Mouse (Mus musculus): ENCODE results near the gene Dnajc8. TPM values are rescaled to one million over a fixed set of nuclear protein-coding genes. Genes with fewer than 3 reads are reported as not detected.

Gene Dnajc8
- polyA plus RNA-seq (2021; fragmentation: Nextera tagmentation): 105 and 106 TPM in 2 replicates
- long read RNA-seq, experiment 1, transcript Dnajc8-202 (9 exons, 1,401 nt): major isoform, 282 of 333 reads
- long read RNA-seq, experiment 1, partial matches to known transcripts: 7 of 333 reads
- long read RNA-seq, experiment 1, other reads (novel, unspliced or antisense): 39 of 333 reads
- long read RNA-seq, experiment 2, transcript Dnajc8-202 (9 exons, 1,401 nt): major isoform, 45 of 161 reads
- long read RNA-seq, experiment 2, partial matches to known transcripts: 110 of 161 reads
- long read RNA-seq, experiment 2, other reads (novel, unspliced or antisense): 4 of 161 reads

GRCm38 (mm10) chr4:132535406-132536121 is at the start of gene Dnajc8:
Dnajc8 (plus strand) TSS chr4:132535550.

GRCm38 (mm10) chr4:132510352-132510798 is 25.0 kb upstream of the Dnajc8 start, which contains the start of gene Sesn2:
Sesn2 (minus strand) TSS chr4:132510501.

GRCm38 (mm10) chr4:132532981-132533916 is 2.1 kb upstream of the Dnajc8 start, which contains the start of gene Atpif1:
Atpif1 (minus strand) TSS chr4:132533659.

GRCm38 (mm10) chr4:132563965-132564364 is 28.6 kb downstream of the Dnajc8 start, which contains the start of gene Ptafr:
Ptafr (plus strand) TSS chr4:132564067.

Other genes with a start within 250 kb of the Dnajc8 start
- gene Rab42, start 232.2 kb upstream of the Dnajc8 start, polyA plus RNA-seq (2021; fragmentation: Nextera tagmentation): 7.7 and 7.9 TPM in 2 replicates
- gene Trnau1ap, start 206.0 kb upstream of the Dnajc8 start, polyA plus RNA-seq (2021; fragmentation: Nextera tagmentation): 47.1 and 59.3 TPM in 2 replicates
- gene Rcc1, start 181.9 kb upstream of the Dnajc8 start, polyA plus RNA-seq (2021; fragmentation: Nextera tagmentation): 6.4 and 7.5 TPM in 2 replicates
- 1.5 and 3.7 TPM in 2 replicates for gene Phactr4, start 113.1 kb upstream of the Dnajc8 start, polyA plus RNA-seq (2021; fragmentation: Nextera tagmentation)
- gene Med18, start 71.6 kb upstream of the Dnajc8 start, polyA plus RNA-seq (2021; fragmentation: Nextera tagmentation): 4.9 and 6.2 TPM in 2 replicates
- gene Sesn2, start 25.0 kb upstream of the Dnajc8 start, polyA plus RNA-seq (2021; fragmentation: Nextera tagmentation): 6.4 and 6.9 TPM in 2 replicates
- 1,769 and 1,771 TPM in 2 replicates for gene Atpif1, start 1.9 kb upstream of the Dnajc8 start, polyA plus RNA-seq (2021; fragmentation: Nextera tagmentation)
- gene Ptafr, start 28.5 kb downstream of the Dnajc8 start, polyA plus RNA-seq (2021; fragmentation: Nextera tagmentation): 3.0 and 3.7 TPM in 2 replicates
- 17.1 and 25.1 TPM in 2 replicates for gene Eya3, start 103.4 kb downstream of the Dnajc8 start, polyA plus RNA-seq (2021; fragmentation: Nextera tagmentation)
- gene Xkr8, start 197.0 kb downstream of the Dnajc8 start, polyA plus RNA-seq (2021; fragmentation: Nextera tagmentation): 2.5 and 2.8 TPM in 2 replicates
- gene Smpdl3b, start 221.7 kb downstream of the Dnajc8 start, polyA plus RNA-seq (2021; fragmentation: Nextera tagmentation): 2.4 and 3.2 TPM in 2 replicates
- gene Rpa2, start 232.8 kb downstream of the Dnajc8 start, polyA plus RNA-seq (2021; fragmentation: Nextera tagmentation): 16.0 and 19.3 TPM in 2 replicates